Mouse (Mus musculus) cerebellum, adult 9-11 months (tissue): Measurements from ENCODE around the gene Nrl.

Experiments used
- DNase-seq: peaks from one replicate; pipeline ENCODE4 v3.0.0; 2022

Gene Nrl

DNA sequence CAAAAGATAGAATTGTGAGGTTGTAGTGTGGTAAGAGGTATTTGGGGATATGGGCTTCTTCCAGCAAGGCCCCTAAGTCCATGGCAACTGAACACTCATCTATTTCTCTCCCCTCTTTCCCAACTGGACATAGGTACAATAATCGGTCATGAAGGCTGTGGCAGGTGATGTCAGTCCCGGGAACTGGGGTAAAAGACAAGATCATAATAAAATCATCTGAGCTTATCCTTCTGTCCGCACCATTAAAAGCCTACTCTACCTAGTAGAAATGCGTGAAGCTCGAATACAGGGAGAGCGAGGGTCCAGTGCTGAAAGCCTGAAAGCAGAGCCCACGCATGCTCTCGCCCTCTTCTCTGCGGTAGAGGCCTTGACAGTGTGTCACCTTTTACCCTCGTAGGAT lies 45.2 kb downstream of the Nrl start:
- no peak for DNase-seq

DNA sequence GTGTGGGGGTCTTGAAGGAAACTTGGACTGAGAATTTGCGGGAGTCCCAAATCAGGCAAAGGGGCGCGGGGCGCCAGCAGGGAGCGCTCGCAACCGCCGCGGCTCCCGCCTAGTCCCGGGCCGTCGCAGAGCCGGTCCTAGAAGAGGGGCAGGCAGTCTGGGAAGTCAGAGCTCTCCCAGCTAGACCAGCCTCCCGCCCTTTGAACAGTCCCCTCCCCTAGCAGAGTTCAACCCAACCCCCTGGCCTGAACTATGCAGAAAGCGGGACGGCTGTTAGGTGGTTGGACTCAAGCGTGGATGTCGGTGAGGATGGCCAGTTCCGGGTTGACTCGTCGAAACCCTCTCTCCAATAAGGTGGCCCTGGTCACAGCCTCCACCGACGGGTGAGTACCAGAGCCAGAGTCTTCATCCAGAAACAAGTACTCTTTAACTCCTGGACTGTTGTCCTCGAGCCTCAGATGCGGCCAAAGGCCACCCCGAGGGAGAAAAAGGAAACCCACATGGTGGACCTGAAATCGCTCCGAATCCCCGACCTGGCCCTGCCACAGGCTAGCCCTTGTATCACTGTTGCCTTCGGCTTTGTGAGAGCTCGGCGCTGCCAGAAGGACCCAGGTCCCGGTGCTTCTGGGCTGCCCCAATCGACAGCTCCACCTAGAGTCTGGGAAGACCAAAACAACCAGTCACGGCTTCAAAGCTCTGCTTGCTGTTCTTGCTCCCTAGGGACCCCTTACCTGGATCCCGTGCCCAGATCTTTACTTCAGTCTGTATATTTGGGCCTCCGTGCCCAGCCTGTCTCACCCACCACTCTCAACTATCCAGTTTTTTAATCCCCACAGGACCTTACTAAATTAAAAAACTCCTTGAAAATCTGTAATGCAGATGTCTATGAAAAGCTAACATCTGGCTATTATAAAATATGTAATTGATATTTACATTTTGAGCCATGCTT lies 45.9 kb downstream of the Nrl start, which contains the start of gene Dhrs4:
Gene Dhrs4 (plus strand): TSS at position 108 of the 949 bp plus-strand sequence.
- peak; percentile 82 for DNase-seq

- DNase-seq, result no peak
These were observed 47.0 kb downstream of the Nrl start for GRCm38 (mm10) chr14:55477829-55478228.

- no peak for DNase-seq
These were observed 47.4 kb downstream of the Nrl start for GRCm38 (mm10) chr14:55477421-55477820.

GRCm38 (mm10) chr14:55475654-55476053 lies 49.1 kb downstream of the Nrl start:
- DNase-seq, result no peak

DNA sequence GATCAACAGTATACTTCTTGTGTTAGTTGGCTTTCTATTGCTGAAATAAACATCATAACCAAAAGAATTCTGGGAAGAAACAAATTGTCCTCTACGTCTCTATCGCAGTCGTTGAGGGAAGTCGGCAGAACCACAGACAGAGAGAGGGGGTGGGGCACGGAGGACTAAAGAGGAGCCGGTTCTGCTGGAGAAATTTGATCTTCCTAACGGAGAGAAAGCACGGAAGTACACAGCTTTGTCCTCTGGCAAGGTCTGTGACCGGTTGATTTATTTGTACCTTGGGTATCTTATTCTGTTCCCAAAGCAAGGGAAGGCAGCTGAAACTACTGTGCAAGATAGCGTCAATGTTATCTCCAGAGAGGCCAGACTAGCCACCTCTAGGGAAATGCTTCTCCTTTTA lies 54.0 kb downstream of the Nrl start:
- no peak for DNase-seq

GRCm38 (mm10) chr14:55469821-55470220 lies 55.0 kb downstream of the Nrl start:
- DNase-seq, result no peak

DNA sequence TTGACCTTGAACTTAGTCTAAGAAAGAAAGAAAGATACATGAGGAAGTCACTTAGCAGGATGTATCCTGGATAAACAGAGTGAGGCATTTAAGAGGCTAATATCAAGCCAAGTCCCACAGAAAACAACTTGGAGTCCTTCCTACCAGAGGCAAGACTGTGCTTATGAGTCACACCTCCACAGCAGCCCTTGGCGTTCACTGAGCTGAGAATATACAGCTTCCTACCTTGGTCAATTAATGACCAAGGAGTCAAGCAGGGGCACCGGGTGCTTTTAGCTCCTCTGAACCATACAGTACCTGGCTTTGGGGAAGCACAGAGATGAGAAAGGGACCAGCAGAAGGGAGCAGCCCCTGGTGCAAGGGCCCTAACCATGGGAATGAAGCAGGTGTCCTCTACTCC lies 55.7 kb downstream of the Nrl start:
- DNase-seq, result no peak
